Mouse (Mus musculus) ES-Bruce4 (cell line): Measurements from ENCODE around the gene Wdr41.

Source experiments
- CTCF ChIP-seq: IDR thresholded peaks from one replicate; pipeline ENCODE4 v1.8.1; 2011; ENCODE audit warnings: low read depth, low read length
- EP300 ChIP-seq: IDR thresholded peaks from 2 replicates; pipeline ENCODE4 v1.6.1; 2011; ENCODE audit warnings: low read depth, low read length; ENCODE audit not compliant: insufficient read depth
- POLR2A ChIP-seq: IDR thresholded peaks from one replicate; pipeline ENCODE4 v1.8.1; 2011; ENCODE audit warnings: low read length; ENCODE audit not compliant: insufficient read depth

DNA sequence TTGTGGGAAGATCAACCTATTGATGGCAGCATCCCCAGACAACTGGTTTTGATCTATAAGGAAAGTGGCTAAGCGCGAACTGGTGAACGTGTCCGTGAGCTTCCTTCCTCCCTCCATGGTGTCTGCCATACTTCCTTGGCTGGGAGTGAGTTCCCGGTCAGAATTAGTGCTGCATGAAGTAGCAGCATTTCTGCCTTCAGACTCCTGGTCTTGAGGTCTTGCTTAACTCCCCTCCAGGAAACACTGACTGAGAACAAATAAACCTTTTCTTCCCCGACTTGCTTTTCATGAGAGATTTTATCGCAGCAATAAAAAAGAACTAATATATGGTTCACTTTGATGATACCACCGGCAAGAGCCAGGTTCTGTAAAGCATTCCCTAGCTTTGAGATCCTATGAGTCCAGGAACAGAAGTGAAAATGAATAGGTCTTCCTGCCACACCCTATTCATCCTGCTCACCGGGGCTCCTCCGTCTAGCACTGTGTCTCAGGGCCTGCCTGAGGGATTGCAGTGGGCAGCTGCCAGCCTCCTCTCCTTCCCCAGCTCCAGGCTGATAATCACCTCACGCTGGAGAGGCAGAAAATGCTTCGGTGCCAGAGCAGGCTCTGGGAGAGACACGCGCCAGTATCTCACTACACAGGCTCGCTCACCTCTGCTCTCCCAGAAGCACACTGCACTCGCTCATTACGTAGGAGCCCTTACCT, 56.1 kb downstream of the Wdr41 start:
- no peak for TF ChIP-seq CTCF
- no peak for TF ChIP-seq POLR2A
- TF ChIP-seq EP300: no peak
